Mouse (Mus musculus) G1E (cell line): ENCODE data around the gene Klhl26.

Experiments
- CTCF ChIP-seq: IDR thresholded peaks from 2 replicates; pipeline ENCODE4 v1.5.1; 2012; ENCODE audit warnings: low read depth, low read length, inconsistent platforms, mixed read lengths
- TAL1 ChIP-seq: conservative IDR thresholded peaks from 2 replicates; pipeline ENCODE4 v1.6.1; 2012; ENCODE audit warnings: low read depth, low read length, inconsistent platforms, mixed read lengths

- no peak for TF ChIP-seq CTCF
- TF ChIP-seq TAL1: no peak
These were observed 25.2 kb upstream of the Klhl26 start for GRCm38 (mm10) chr8:70501820-70502529.
